In genomic region chr11:98695408-98695807, GRCm38 (mm10) we compare ENCODE assay signal across 20 mouse cellular contexts. TPM values are rescaled to one million over a fixed set of nuclear protein-coding genes. Genes with fewer than 3 reads are reported as not detected.
"Had no signal": no experiment of that assay in that cellular context is flagged by ENCODE, and none has a peak within 500 bp of the region (broad histone marks: within the 10 kb centered on the region; RNA-seq: fewer than 3 reads in every experiment).

No protein-coding gene starts in this region.

- H3K27ac ChIP-seq: left cerebral cortex, adult 2 months; liver, embryonic 13.5 days; midbrain, embryonic 15.5 days; neural tube, embryonic 12.5 days; neural tube, embryonic 15.5 days; stomach, embryonic 15.5 days had no signal

- H3K4me3 ChIP-seq: left cerebral cortex, adult 2 months; liver, embryonic 13.5 days; midbrain, embryonic 15.5 days; neural tube, embryonic 12.5 days; neural tube, embryonic 15.5 days; stomach, embryonic 15.5 days had no signal

- H3K9ac ChIP-seq: liver, embryonic 13.5 days; midbrain, embryonic 15.5 days; neural tube, embryonic 12.5 days; neural tube, embryonic 15.5 days; stomach, embryonic 15.5 days had no signal

- H3K4me2 ChIP-seq: liver, embryonic 13.5 days; midbrain, embryonic 15.5 days; neural tube, embryonic 12.5 days; neural tube, embryonic 15.5 days; stomach, embryonic 15.5 days had no signal

- H3K9me3 ChIP-seq: liver, embryonic 13.5 days; midbrain, embryonic 15.5 days; neural tube, embryonic 12.5 days; neural tube, embryonic 15.5 days; stomach, embryonic 15.5 days had no signal

- H3K4me1 ChIP-seq: liver, embryonic 13.5 days; midbrain, embryonic 15.5 days; neural tube, embryonic 12.5 days; neural tube, embryonic 15.5 days; stomach, embryonic 15.5 days had no signal

- DNase-seq: kidney, adult 18-20 months; kidney, adult 9 months; kidney, postnatal 36 days; layer of hippocampus, postnatal 36 days; liver, embryonic 13.5 days; lung, adult 2 months; lung, postnatal 14 days; lung, postnatal 4 days; spleen, adult 18-20 months; thymus, postnatal 25 days had no signal

- H3K27me3 ChIP-seq: liver, embryonic 13.5 days; midbrain, embryonic 15.5 days; neural tube, embryonic 12.5 days; neural tube, embryonic 15.5 days; stomach, embryonic 15.5 days had no signal

- ATAC-seq: midbrain, embryonic 15.5 days had no signal

RNA-seq across cellular contexts. Expression of gene Csf3, which starts 5.7 kb away (rescaled TPM):
- polyA plus RNA-seq: liver, embryonic 13.5 days; liver, embryonic 16.5 days; lung, adult 2 months; lung, embryonic 16.5 days; midbrain, embryonic 15.5 days; neural tube, embryonic 12.5 days; neural tube, embryonic 15.5 days; stomach, embryonic 15.5 days; thymus, postnatal 0 days had no signal

RNA-seq across cellular contexts. Expression of gene Gsdma, which starts 31.3 kb away (rescaled TPM):
- polyA plus RNA-seq: kidney, embryonic 16.5 days; liver, adult 2 months; liver, embryonic 13.5 days; lung, embryonic 16.5 days; midbrain, embryonic 15.5 days; neural tube, embryonic 12.5 days had no signal
